Comparison of ENCODE assay signal across 19 mouse cellular contexts in genomic region chr8:117167243-117167883, GRCm38 (mm10). TPM values are rescaled to one million over a fixed set of nuclear protein-coding genes. Genes with fewer than 3 reads are reported as not detected.
DNase-seq lines count a peak whose midpoint lies in the region; TF ChIP-seq lines count a peak whose summit lies in the region.
"Had no signal": no experiment of that assay in that cellular context is flagged by ENCODE, and none has a peak within 500 bp of the region (broad histone marks: within the 10 kb centered on the region; RNA-seq: fewer than 3 reads in every experiment).

No protein-coding gene starts in this region.

- intact Hi-C loops in gastrocnemius, adult 2 months (cut with DNase I) = no loop called here
- intact Hi-C loops in gastrocnemius, postnatal 14 days (cut with DNase I; ENCODE audit: low total_unique reads) = no loop called here

- H3K4me1 ChIP-seq in thymus, adult 2 months (replicated peaks; ENCODE audit: control insufficient read depth, insufficient read depth, low read length) = peaks cover 3% of the 10 kb centered on the region; the same call in 1 of the 2 replicates
- H3K4me1 ChIP-seq: hindbrain, embryonic 15.5 days; limb, embryonic 13.5 days; midbrain, embryonic 13.5 days; neural tube, embryonic 12.5 days had no signal

- peak overlapping the region; percentile 5; the same call in 1 of the 2 replicates for H3K27ac ChIP-seq in gastrocnemius, adult 2 months
- H3K27ac ChIP-seq in thymus, adult 2 months (ENCODE audit: control insufficient read depth, insufficient read depth, low read length) = no peak overlapping the region
- H3K27ac ChIP-seq: hindbrain, embryonic 15.5 days; kidney, postnatal 0 days; limb, embryonic 13.5 days; midbrain, embryonic 13.5 days; neural tube, embryonic 12.5 days had no signal

- TF ChIP-seq CTCF in gastrocnemius, adult 2 months (IDR thresholded peaks at IDR 0.05) = no peak
- 0 out of 2 replicates have a peak, but pooled peaks have one; percentile 16 for TF ChIP-seq CTCF in thymus, adult 2 months (IDR thresholded peaks at IDR 0.05; ENCODE audit: borderline replicate concordance, control insufficient read depth, extremely low read depth, insufficient read depth, low read length, poor library complexity)

- no peak for TF ChIP-seq POLR2A in thymus, adult 2 months (IDR thresholded peaks at IDR 0.05; ENCODE audit: control insufficient read depth, extremely low read depth, insufficient read depth, low read length, poor library complexity)

- H3K4me3 ChIP-seq in gastrocnemius, adult 2 months = no peak overlapping the region
- H3K4me3 ChIP-seq in thymus, adult 2 months (ENCODE audit: control insufficient read depth, insufficient read depth, low read length) = no peak overlapping the region
- H3K4me3 ChIP-seq: embryonic facial prominence, embryonic 15.5 days; hindbrain, embryonic 15.5 days; limb, embryonic 13.5 days; midbrain, embryonic 13.5 days; neural tube, embryonic 12.5 days had no signal

- 67% methylated on average over 8 of the region's 8 CpGs for WGBS in thymus, adult 2 months

- no peaks in the 10 kb centered on the region for H3K36me3 ChIP-seq in thymus, adult 2 months (ENCODE audit: control insufficient read depth, insufficient read depth, low read length)
- H3K36me3 ChIP-seq: embryonic facial prominence, embryonic 15.5 days; hindbrain, embryonic 15.5 days; midbrain, embryonic 13.5 days; neural tube, embryonic 12.5 days had no signal

- no peaks in the 10 kb centered on the region for H3K27me3 ChIP-seq in thymus, adult 2 months (ENCODE audit: control insufficient read depth, insufficient read depth, low read length)
- H3K27me3 ChIP-seq: embryonic facial prominence, embryonic 15.5 days; hindbrain, embryonic 15.5 days; limb, embryonic 13.5 days; midbrain, embryonic 13.5 days; neural tube, embryonic 12.5 days had no signal

- no peak for DNase-seq in gastrocnemius, adult 2 months
- DNase-seq in gastrocnemius, postnatal 14 days = no peak
- DNase-seq in thymus, adult 2 months = no peak
- no peak for DNase-seq in thymus, postnatal 4 days
- DNase-seq in lung, postnatal 36 days = peak; percentile 79
- DNase-seq in layer of hippocampus, postnatal 14 days (ENCODE audit: low spot score in 2 of 2) = no peak
- no peak for DNase-seq in MN1 (ENCODE audit: low spot score)
- no peak for DNase-seq in right cerebral cortex, adult 18-20 months
- DNase-seq: adrenal gland, postnatal 10 days; cerebellum, adult 9-11 months; heart, postnatal 36 days; layer of hippocampus, postnatal 36 days; thymus, postnatal 25 days had no signal

RNA-seq across cellular contexts. Expression of gene Gan, which starts 9.4 kb away (rescaled TPM):
- total RNA-seq in gastrocnemius, adult 2 months (2021) = 1 to 10 TPM; 4.8 to 5.9 TPM
- total RNA-seq in gastrocnemius, postnatal 14 days (2021) = 1 to 10 TPM; 4.1 to 4.6 TPM
- polyA plus RNA-seq in thymus, adult 2 months (2012; rRNA removed) = 6.3 and 7.1 TPM in 2 replicates
- 10 to 100 TPM; 17.6 to 18.6 TPM for total RNA-seq in layer of hippocampus, postnatal 14 days (2021)
